Mouse (Mus musculus): Measurements from ENCODE around the gene Gm48551. TPM values are rescaled to one million over a fixed set of nuclear protein-coding genes. Genes with fewer than 3 reads are reported as not detected.
A peak's percentile ranks its signal among the peaks of the same experiment; 100 is the strongest.

Gene Gm48551
- polyA plus RNA-seq, 1 experiment from 2014 or later, result 0.07 TPM

DNA sequence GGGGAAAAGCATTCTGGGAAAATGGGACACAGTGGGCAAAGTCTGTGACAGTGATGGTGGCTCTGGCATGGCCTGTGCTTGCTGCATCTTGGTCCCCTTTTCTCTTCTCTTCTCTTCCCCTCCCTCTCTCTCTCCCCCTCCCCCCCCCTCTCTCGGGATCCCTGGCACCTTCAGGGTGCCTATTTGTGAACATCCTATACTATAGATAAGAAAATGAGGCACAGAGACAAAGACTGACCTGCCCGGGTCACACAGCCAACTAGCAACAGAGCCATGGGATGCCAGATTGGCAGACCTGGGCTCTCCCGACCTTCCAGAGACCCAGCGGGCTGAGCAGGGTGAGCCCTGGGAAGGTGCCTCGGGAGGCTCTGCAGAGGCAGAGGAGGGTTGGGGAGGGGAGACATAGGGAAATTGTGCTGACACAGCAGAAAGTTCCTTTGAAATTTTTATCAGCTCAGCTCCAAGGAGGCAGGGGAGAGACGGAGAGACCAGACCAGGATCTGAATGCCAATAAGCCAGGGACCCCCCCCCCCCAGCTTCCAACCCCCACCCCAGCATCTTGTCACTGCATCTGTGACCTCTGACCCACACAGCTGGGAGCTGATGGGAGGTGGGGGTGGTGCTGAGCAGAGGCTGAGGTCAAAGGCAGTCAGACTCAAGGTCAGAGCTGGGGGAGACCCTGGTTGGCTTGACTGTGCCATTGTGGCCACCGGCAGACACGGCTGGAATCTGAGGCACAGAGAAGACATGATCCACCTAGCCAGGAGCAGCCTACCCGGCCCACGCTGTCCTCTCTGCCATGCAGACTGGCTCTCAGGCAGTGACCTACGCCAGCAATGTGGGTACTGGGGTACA lies 34.2 kb downstream of the Gm48551 start:
- no peaks in the 10 kb centered on the region for H3K36me3 ChIP-seq (ENCODE audit: inconsistent target)
- no peak overlapping the region for H3K27ac ChIP-seq
- no peak overlapping the region for H3K4me3 ChIP-seq (ENCODE audit: inconsistent target)
- WGBS (ENCODE audit: missing documents), result 76% methylated on average over 11 of the region's 11 CpGs
- peaks cover 97% of the 10 kb centered on the region for H3K79me2 ChIP-seq (ENCODE audit: inconsistent target)

DNA sequence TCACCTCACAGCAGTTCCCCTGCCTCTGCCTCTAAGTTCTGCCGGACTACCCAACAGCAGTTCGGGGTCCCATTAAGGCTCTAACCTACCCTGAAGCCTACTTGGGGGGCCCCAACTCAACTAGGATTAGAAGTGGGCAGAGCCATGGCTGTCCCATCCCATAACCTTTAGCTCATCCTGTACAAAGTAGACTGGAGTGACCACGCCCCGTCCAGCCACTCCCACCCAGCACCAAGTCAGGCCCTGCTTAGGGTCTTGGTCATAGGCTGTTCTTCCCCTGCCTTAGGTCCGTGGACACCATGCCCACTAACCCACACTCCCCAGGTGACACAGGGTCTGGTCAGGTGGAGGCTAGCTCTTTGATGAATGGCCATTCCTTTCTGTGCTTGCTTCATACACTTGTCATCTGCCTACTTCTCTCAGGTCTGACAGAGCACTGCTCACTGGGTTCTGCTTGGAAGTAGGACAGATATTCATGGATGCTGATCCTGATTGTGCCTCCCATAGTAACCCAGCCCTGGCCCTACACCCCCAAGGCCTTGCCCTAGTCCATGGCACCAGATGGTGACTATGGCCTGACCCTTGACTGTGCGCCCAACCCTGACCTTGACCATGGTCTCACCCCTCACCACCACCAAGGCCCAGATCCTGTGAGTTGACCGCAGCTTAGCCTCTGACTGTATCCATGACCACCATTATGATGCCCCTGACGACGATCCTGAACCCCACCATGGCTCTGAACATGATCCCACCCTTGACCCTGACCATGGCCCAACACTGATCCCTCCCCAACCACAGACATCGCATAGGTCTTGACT lies 35.1 kb downstream of the Gm48551 start:
- H3K79me2 ChIP-seq (ENCODE audit: inconsistent target), result peaks cover 97% of the 10 kb centered on the region
- H3K36me3 ChIP-seq (ENCODE audit: inconsistent target), result no peaks in the 10 kb centered on the region
- 94% methylated on average over 9 of the region's 10 CpGs for WGBS (ENCODE audit: missing documents)
- H3K27ac ChIP-seq, result no peak overlapping the region
- no peak overlapping the region for H3K4me3 ChIP-seq (ENCODE audit: inconsistent target)

DNA sequence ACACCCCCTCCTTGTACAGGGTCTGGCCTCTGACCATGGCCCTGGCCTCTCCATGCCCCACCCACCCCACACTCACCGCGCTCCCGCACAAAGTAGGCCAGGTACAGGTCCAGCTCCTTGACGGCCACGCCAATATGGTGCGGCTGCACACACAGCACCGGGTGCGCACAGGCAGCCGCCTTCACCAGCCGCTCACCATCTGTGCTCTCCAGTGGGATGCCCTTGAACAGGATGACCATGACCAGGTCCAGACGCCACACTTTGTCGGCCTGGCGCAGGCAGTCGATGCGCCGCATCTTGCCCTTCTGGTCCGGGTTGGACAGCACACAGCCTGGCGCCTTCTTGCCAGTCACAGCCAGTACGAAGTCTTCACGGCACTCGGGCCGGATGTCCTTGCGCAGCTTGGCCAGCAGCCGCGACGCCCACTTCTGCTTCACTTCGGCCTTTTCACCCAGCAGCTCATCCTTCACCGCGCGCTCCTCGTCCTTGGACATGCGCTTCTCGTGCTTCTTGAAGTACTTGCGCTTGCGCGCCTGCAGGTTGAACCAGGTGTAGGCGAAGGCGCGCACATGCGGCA lies 36.0 kb downstream of the Gm48551 start:
- no peak overlapping the region for H3K27ac ChIP-seq
- WGBS (ENCODE audit: missing documents), result 94% methylated on average over 31 of the region's 40 CpGs
- no peaks in the 10 kb centered on the region for H3K36me3 ChIP-seq (ENCODE audit: inconsistent target)
- peaks cover 97% of the 10 kb centered on the region for H3K79me2 ChIP-seq (ENCODE audit: inconsistent target)
- H3K4me3 ChIP-seq (ENCODE audit: inconsistent target), result no peak overlapping the region

DNA sequence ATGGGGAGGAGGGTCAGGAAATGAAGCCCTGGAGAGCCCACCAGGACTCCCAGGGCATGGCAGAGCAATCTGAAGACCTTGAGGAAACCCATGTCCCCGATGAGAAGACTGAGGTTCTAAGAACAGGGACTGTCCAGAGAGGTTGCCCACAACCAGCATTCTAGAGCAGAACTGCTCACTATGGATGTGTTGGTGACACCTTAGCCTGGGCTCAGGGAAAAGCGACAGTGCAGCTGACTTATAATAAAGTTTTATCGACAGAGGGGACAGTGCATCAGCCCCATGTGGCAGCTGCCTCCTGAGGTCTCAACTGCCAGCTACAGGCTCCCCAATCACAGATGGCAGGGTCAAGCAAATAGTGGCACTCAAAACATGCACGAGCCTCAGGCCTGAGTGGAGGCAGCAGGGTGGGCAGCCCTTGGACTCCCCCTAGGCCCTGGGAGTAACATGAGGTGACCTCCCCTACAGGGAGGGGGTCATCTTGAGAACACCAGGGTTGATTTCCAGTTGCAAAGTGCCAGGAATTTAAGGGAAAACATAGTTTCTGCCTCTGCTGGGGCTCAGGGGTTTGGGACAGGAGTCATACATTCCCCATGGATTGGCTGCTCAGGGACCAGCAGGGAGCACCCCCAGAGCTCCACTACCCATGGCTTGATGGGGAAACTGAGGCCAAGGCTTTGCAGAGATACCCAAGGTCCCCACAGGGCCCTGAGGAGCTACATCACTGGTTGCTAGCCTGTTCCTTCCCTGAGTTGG lies 37.0 kb downstream of the Gm48551 start:
- 96% methylated on average over 4 of the region's 4 CpGs for whole genome bisulfite sequencing (ENCODE audit: missing documents)
- Histone ChIP-seq H3K79me2 (ENCODE audit: inconsistent target) (peaks cover 97% of the 10 kb centered on the region), H3K36me3 (ENCODE audit: inconsistent target) (no peaks in the 10 kb centered on the region), H3K4me3 (ENCODE audit: inconsistent target) (no peak overlapping the region), H3K27ac (no peak overlapping the region)

DNA sequence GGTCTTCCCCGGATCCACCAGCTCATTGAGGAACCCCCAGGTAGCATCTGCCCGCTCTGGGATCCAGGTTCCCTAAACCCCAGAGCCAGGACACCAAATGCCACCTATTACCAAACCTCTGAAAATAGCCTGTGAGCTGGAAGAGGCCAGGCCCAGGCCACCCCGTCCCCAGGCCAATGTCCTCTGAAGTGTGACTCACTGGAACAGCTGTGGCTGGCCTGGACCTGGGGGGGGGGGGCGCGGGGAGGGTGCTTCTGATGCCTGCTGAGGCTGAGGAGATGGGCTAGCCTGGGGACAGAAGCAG lies 37.5 kb downstream of the Gm48551 start:
- Histone ChIP-seq H3K27ac (no peak overlapping the region), H3K36me3 (ENCODE audit: inconsistent target) (no peaks in the 10 kb centered on the region), H3K4me3 (ENCODE audit: inconsistent target) (no peak overlapping the region), H3K79me2 (ENCODE audit: inconsistent target) (peaks cover 97% of the 10 kb centered on the region)
- 83% methylated on average over 3 of the region's 5 CpGs for WGBS (ENCODE audit: missing documents)

DNA sequence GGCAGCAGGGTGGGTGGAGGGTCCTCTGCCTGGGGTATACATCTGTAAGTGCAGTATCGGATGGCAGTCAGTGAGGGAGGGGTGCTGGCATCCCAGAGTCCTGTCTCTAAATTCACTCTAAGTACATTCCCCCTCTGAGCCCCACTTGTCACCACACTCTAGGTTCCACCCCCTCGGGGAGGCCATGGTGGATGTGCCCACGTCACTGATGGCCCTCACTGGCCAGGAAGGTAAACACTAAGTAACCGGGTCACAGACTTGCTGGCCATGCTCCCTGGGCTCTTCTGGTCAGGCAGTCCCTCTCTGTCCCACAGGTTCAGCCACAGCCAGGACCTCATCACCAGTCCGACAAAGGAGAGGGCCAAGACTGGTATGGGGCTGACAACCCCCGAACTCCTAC lies 37.9 kb downstream of the Gm48551 start:
- no peaks in the 10 kb centered on the region for H3K36me3 ChIP-seq (ENCODE audit: inconsistent target)
- no peak overlapping the region for H3K27ac ChIP-seq
- no peak overlapping the region for H3K4me3 ChIP-seq (ENCODE audit: inconsistent target)
- WGBS (ENCODE audit: missing documents), result 94% methylated on average over 5 of the region's 6 CpGs
- H3K79me2 ChIP-seq (ENCODE audit: inconsistent target), result peaks cover 98% of the 10 kb centered on the region

DNA sequence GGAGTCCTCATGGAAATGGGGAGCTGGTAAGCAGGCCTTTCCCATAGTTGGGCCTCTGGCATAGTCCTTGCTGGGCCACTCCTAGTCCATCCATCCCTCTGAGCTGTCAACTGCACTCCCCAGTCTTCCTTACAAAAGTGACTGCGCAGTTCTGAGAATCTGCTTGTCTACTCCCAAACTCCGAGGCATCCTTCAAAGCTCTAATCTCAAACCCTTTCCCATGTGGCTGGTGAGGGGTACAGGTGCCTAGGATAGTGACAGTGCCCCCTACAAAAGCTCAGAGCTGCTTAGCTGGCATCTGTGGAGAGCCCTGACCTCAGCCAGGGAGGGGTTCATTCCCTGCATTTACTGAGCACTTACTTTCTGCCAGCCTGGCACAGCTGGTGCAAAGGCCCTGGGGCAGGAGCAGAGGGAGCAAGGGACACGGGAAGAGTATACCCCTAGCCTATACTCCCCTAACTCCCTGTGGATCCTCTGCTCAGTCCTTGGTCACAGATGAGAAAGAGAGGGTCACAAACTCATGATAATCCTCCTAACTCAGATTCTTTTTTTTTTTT lies 38.5 kb downstream of the Gm48551 start:
- Histone ChIP-seq H3K36me3 (ENCODE audit: inconsistent target) (no peaks in the 10 kb centered on the region), H3K4me3 (ENCODE audit: inconsistent target) (no peak overlapping the region), H3K27ac (no peak overlapping the region), H3K79me2 (ENCODE audit: inconsistent target) (peaks cover 98% of the 10 kb centered on the region)
- WGBS (ENCODE audit: missing documents), result 100% methylated on average over 3 of the region's 3 CpGs

DNA sequence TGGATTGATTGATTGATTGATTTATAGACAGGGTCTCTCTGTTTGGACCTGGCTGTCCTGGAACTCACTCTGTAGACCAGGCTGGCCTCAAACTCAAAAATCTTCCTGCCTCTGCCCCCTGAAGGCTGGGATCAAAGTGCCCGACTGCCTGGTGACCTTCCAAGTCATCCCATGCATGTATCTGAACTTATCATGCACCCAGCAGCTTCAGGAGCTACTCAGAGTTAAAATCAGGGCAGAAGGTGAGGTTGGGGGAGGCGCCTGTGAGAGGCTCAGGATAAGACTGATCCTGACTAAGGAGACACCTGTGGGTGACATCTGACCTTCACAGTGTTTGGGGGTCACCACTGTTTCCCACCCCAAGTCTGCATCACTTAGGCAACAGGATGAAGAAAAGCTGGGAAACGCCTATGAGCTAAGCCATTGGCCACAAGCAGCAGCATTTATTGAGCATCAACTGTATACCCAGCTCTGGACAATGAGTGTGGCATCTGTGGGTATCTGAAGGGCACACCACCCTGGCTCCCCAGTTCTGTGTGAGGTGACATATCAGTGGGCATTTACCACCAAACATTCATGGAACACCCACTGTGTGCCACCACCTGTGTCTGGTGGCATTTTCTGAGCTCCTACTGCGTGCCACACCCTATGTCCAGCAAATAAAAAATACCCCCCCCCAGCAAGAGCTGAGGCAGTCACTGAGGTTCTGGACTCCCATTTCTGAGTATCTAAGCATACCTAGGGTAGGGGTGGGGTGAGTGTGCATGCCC lies 39.4 kb downstream of the Gm48551 start:
- Histone ChIP-seq H3K79me2 (ENCODE audit: inconsistent target) (peaks cover 98% of the 10 kb centered on the region), H3K36me3 (ENCODE audit: inconsistent target) (no peaks in the 10 kb centered on the region), H3K4me3 (ENCODE audit: inconsistent target) (no peak overlapping the region), H3K27ac (no peak overlapping the region)
- 93% methylated on average over 4 of the region's 4 CpGs for WGBS (ENCODE audit: missing documents)

DNA sequence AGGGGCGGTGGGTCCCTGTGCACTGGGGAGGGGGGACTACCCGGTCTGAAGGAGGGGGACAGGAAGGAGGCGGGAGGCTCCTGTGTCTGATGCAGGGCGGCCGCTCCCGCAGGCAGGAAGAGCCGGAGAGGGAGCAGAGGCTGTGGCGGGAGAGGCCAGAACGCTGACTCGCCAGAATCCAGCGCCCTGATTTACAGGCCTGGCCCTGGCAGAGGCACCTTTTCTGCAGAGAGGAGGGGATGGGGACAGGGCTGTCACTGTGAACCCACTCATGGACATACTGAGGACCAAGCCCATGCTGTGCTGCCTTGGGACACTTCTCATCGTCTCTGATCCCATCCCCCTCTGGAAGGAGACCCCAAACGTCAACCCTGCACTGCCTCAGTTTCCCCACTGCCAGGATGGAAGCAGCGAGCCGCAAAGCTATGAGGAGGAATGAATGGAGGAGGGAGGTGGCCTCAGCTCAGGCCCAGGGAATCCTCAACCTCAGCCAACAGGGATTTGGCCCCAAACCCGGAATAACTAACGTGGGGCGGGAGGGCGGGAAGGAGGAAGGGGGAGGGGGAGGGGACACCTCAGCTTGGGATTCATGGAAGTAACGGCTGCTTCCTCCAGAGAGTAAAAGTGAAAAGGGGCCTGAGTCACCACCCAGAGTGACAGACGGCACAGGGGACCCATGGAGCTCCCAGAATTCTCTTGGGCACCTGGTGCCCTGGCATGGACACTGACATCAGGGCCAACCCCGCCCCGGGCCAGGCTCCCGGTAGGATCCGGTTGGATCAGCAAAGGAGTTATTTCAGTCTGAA lies 40.2 kb downstream of the Gm48551 start:
- H3K79me2 ChIP-seq (ENCODE audit: inconsistent target), result peaks cover 98% of the 10 kb centered on the region
- H3K4me3 ChIP-seq (ENCODE audit: inconsistent target), result no peak overlapping the region
- H3K36me3 ChIP-seq (ENCODE audit: inconsistent target), result no peaks in the 10 kb centered on the region
- H3K27ac ChIP-seq, result no peak overlapping the region
- 41% methylated on average over 19 of the region's 25 CpGs for WGBS (ENCODE audit: missing documents)

DNA sequence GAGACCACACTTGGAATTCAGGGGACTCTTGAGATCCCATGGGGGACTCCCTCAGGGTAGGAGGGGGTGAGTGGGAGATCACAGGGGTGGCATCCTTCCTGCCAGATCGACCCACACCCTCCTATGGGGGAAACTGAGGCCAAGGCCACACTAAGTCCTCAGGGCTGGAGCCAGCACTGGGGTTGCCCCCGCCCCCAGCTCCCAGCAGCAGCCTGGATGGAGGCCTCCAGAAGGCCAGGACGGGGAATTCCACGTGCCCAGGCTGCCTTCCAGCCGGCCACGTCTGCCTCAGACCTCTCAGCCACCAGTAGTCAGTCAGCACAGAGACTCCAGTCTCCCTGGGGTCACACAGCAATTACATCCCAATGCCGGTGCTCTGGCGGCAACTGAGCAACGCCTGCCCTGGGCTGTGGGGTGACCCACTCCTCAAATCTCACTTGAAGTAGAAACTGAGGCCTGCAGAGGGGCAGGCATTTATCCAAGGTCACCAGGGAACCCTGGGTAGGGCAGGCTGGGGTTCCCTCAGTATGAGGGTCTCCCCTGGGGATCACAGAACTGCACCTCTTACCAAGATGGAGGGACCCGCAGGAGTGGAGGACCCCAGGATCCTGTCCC lies 41.1 kb downstream of the Gm48551 start:
- Histone ChIP-seq H3K4me3 (ENCODE audit: inconsistent target) (no peak overlapping the region; the same call in 1 of the 2 replicates), H3K27ac (no peak overlapping the region), H3K79me2 (ENCODE audit: inconsistent target) (peaks cover 89% of the 10 kb centered on the region), H3K36me3 (ENCODE audit: inconsistent target) (no peaks in the 10 kb centered on the region)
- 77% methylated on average over 10 of the region's 10 CpGs for WGBS (ENCODE audit: missing documents)

DNA sequence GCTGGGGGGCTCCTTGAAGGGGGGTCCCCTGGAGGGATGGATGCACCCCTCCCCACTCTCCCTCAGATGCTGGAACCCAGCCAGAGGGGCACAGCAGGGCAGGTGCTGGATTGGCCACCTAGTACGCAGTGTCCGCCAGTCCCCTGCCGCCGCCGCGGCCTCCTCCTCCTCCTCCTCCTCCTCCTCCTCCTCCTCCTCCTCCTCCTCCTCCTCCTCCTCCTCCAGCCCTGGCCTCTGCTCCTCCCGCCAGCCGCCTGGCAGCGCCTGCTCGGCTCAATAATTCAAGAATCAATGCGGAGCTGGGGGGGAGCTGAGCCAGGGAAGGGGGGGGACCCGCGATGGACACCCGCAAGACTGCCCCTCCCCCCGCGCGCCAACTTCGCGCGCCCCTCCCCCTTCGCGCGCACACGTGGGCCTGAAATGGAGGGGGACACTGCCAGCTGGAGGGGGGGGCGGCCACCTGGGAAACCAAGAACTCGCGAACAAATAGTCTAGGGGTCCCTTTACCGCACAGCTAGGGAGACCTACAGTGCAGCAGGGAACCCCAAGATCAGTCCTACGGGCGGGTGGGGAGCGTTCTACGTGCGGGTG lies 41.9 kb downstream of the Gm48551 start:
- peak overlapping the region; percentile 66 for H3K4me3 ChIP-seq (ENCODE audit: inconsistent target)
- peaks cover 80% of the 10 kb centered on the region for H3K79me2 ChIP-seq (ENCODE audit: inconsistent target)
- peak overlapping the region; percentile 44 for H3K27ac ChIP-seq
- WGBS (ENCODE audit: missing documents), result 0% methylated on average over 8 of the region's 33 CpGs
- no peaks in the 10 kb centered on the region for H3K36me3 ChIP-seq (ENCODE audit: inconsistent target)

DNA sequence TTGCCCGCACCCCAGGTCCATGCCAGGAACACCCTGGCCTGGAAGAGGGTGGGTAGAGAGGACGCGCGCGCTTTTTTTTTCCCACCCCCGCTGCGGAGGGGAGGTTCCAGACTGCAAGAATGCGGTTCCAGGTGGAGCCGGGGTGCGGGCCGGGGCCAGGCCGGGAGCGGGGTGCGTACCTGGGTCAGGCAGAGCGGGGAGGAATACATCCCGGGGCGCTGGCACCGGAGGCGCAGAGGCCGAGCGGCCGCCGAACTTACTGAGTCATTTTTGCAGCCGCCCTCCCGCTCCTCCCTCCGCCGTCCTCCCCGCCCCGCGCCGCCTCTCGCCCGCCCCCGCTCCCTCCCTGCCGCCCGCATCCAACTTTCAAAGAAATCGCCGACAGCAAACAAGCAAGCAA lies 42.6 kb downstream of the Gm48551 start:
- WGBS (ENCODE audit: missing documents), result 1% methylated on average over 30 of the region's 38 CpGs
- peak overlapping the region; percentile 66 for H3K4me3 ChIP-seq (ENCODE audit: inconsistent target)
- H3K79me2 ChIP-seq (ENCODE audit: inconsistent target), result peaks cover 73% of the 10 kb centered on the region
- H3K36me3 ChIP-seq (ENCODE audit: inconsistent target), result no peaks in the 10 kb centered on the region
- H3K27ac ChIP-seq, result peak overlapping the region; percentile 44

Data from macrophage (primary cell).